Mouse (Mus musculus) liver, postnatal 0 days (tissue): ENCODE measurements around the gene Tor1b.

Source experiments
- CTCF ChIP-seq: sonication (generic); IDR thresholded peaks from 2 replicates; pipeline ENCODE4 v1.5.1; 2016; ENCODE audit warnings: antibody characterized with exemption, low read depth
- EP300 ChIP-seq: IDR thresholded peaks from 2 replicates; pipeline ENCODE4 v1.6.1; 2016; ENCODE audit warnings: antibody characterized with exemption, low read depth, mild to moderate bottlenecking

- TF ChIP-seq EP300: no peak
- TF ChIP-seq CTCF: no peak
Measured at GRCm38 (mm10) chr2:31007208-31007607, 54.4 kb downstream of the Tor1b start.
